Comparison of ENCODE assay signal across 8 mouse cellular contexts in genomic region chr5:138116255-138117198, GRCm38 (mm10). TPM values are rescaled to one million over a fixed set of nuclear protein-coding genes. Genes with fewer than 3 reads are reported as not detected.
A peak's percentile ranks its signal among the peaks of the same experiment; 100 is the strongest.
DNase-seq lines count a peak whose midpoint lies in the region; ATAC-seq and TF ChIP-seq lines count a peak whose summit lies in the region.

Gene Zscan21, plus strand, starts transcription at chr5:138116903.

- peak; percentile 84 for DNase-seq in ES-E14 (ENCODE audit: low read depth, low spot score)
- DNase-seq in cerebellum, adult 11-12 months, result peak; percentile 85
- DNase-seq in heart, postnatal 25 days (ENCODE audit: low spot score), result peak; percentile 85
- DNase-seq in layer of hippocampus, adult 18-20 months (ENCODE audit: low spot score in 2 of 2), result peak; percentile 84 to 91
- DNase-seq in lung, adult 2 months, result peak; percentile 93
- peak; percentile 79 to 83 for DNase-seq in thymus, adult 18-20 months

- intact Hi-C loops in heart, postnatal 25 days (cut with DNase I), result loop anchor here (2.0 kb wide), 1 partner anchor 38 kb away; the partner anchor contains the start of gene Zfp113

- peak within 1 kb of the TSS; percentile 66 for H3K4me2 ChIP-seq in forebrain, embryonic 15.5 days (replicated peaks)

- TF ChIP-seq POLR2A in lung, adult 2 months (IDR thresholded peaks at IDR 0.05; ENCODE audit: borderline replicate concordance, extremely low read depth, low read depth, low read length), result peak; percentile 89

- no peak for TF ChIP-seq CTCF in lung, adult 2 months (IDR thresholded peaks at IDR 0.05; ENCODE audit: insufficient read depth, low read length)

- H3K9me3 ChIP-seq in ES-E14 (ENCODE audit: control insufficient read depth, insufficient read depth, low read depth, low read length), result no peaks in the 10 kb centered on the region
- no peaks in the 10 kb centered on the region for H3K9me3 ChIP-seq in forebrain, embryonic 15.5 days

- H3K36me3 ChIP-seq in ES-E14 (ENCODE audit: control insufficient read depth, insufficient read depth, low read length, poor library complexity, severe bottlenecking), result peaks cover 2% of the 10 kb centered on the region; the same call in 1 of the 2 replicates
- peaks cover 17% of the 10 kb centered on the region; the same call in 1 of the 2 replicates for H3K36me3 ChIP-seq in forebrain, embryonic 15.5 days

- H3K9ac ChIP-seq in ES-E14 (ENCODE audit: insufficient read depth, low read depth, low read length, poor library complexity, severe bottlenecking), result peak within 1 kb of the TSS; percentile 88
- H3K9ac ChIP-seq in forebrain, embryonic 15.5 days (replicated peaks), result peak within 1 kb of the TSS; percentile 79

- peaks cover 0 to 3% of the 10 kb centered on the region in 2 experiments; a peak in 1 of 4 replicates for H3K4me1 ChIP-seq in ES-E14 (ENCODE audit: control insufficient read depth in 2 of 2, insufficient read depth in 2 of 2, low read length in 2 of 2, poor library complexity in 1 of 2)
- H3K4me1 ChIP-seq in forebrain, embryonic 15.5 days, result peaks cover 24% of the 10 kb centered on the region
- peaks cover 12% of the 10 kb centered on the region for H3K4me1 ChIP-seq in lung, adult 2 months (ENCODE audit: control insufficient read depth, insufficient read depth, low read length)

- 7% methylated on average over 38 of the region's 38 CpGs for WGBS in forebrain, embryonic 15.5 days
- 6% methylated on average over 38 of the region's 38 CpGs for WGBS in lung, adult 2 months

- peak; percentile 98 for ATAC-seq in forebrain, embryonic 15.5 days (replicated peaks)
- ATAC-seq in neutrophil, adult 5-6 weeks (ENCODE audit: extremely low read depth, insufficient number of reproducible peaks, low FRiP score, poor library complexity, severe bottlenecking), result peak; percentile 97

- H3K4me3 ChIP-seq in ES-E14 (ENCODE audit: insufficient read depth in 1 of 2, low read depth in 1 of 2, low read length in 2 of 2, poor library complexity in 1 of 2, severe bottlenecking in 1 of 2), result peak within 1 kb of the TSS; percentile 87 to 90
- H3K4me3 ChIP-seq in forebrain, embryonic 15.5 days, result peak within 1 kb of the TSS; percentile 60
- H3K4me3 ChIP-seq in lung, adult 2 months (replicated peaks; ENCODE audit: extremely low read depth, low read depth, low read length), result peak within 1 kb of the TSS; percentile 98

- in situ Hi-C loops in ES-E14 (cut with MboI; ENCODE audit: low sequenced_read_pairs in 2 of 2, unreplicated experiment in 2 of 2), result no loop called here

- H3K27ac ChIP-seq in ES-E14 (ENCODE audit: insufficient read depth, low read depth, low read length, poor library complexity, severe bottlenecking), result peak within 1 kb of the TSS; percentile 91
- H3K27ac ChIP-seq in forebrain, embryonic 15.5 days (replicated peaks), result peak within 1 kb of the TSS; percentile 93

- H3K27me3 ChIP-seq in forebrain, embryonic 15.5 days, result no peaks in the 10 kb centered on the region

TF ChIP-seq in ES-E14, 5 proteins besides CTCF, POLR2A, EP300 and RAD21:
- TF ChIP-seq ZNF384 (IDR thresholded peaks at IDR 0.05; ENCODE audit: low read depth, low read length) (no peak), ZC3H11A (IDR thresholded peaks at IDR 0.05; ENCODE audit: borderline replicate concordance, low read depth, low read length) (no peak), MAFK (IDR thresholded peaks at IDR 0.05; ENCODE audit: insufficient read depth, low read depth, low read length) (0 out of 2 replicates have a peak, but pooled peaks have one; percentile 44), HCFC1 (IDR thresholded peaks at IDR 0.05; ENCODE audit: borderline replicate concordance, insufficient read depth, low read length) (0 out of 2 replicates have a peak, but pooled peaks have one; percentile 57)

RNA-seq across cellular contexts. Expression of gene Zscan21, which starts in this region (rescaled TPM):
- total RNA-seq in ES-E14 (2012; rRNA removed), result 12.2 and 15.5 TPM in 2 replicates
- 113 and 118 TPM in 2 replicates for polyA plus RNA-seq in forebrain, embryonic 15.5 days (2015; fragmentation: Nextera tagmentation; extraction: Ambion mirVana)
- 10 to 100 TPM; 10.5 to 13.2 TPM for total RNA-seq in heart, postnatal 25 days (2021)
- 10 to 100 TPM; 13.9 to 15.7 TPM for total RNA-seq in layer of hippocampus, adult 18-20 months (2021)
- 5.8 and 8.3 TPM in 2 replicates for polyA plus RNA-seq in lung, adult 2 months (2012; rRNA removed)
- 8.5 and 11.5 TPM in 2 replicates for total RNA-seq in neutrophil, adult 5-6 weeks (2017)

Comparison
In these comparisons a context has a peak if more than half of its experiments do, and no peak if none do; other contexts are left out.
1. Peak in every context shown above with its lines: DNase-seq, ATAC-seq, H3K4me3 ChIP-seq and H3K27ac ChIP-seq.
2. RNA of gene Zscan21 (polyA plus RNA-seq): 113 to 118 TPM in forebrain, embryonic 15.5 days; 5.8 to 8.3 TPM in lung, adult 2 months; every median in the first group is over 10 times any median in the second.